Mouse (Mus musculus): ENCODE data around the gene Selenon. TPM values are rescaled to one million over a fixed set of nuclear protein-coding genes. Genes with fewer than 3 reads are reported as not detected.

Selenon gene
- total and polyA plus RNA-seq, 2 experiments from 2014 or later = 13.4 to 17.9 TPM

DNA sequence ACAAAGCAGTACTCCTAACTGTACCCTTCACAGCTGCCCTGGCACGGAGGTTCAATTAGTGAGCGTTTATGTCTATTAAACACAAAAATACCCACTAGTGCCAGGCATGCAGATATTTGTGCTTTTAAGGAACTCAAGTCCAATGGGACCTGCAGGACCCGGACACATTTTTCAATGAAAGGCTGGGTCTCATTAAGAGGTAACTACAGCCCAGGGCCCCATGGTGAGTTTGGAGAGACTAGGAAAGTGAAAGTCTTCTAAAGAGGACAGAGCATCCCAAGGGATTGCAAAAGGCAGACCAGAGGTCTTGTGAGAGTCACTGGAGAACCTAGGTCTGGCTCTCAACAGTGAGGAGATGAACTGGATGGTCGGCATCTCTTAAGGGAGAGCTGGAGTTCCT, 18.5 kb downstream of the Selenon start:
- H3K4me1 ChIP-seq (ENCODE audit: insufficient read depth) = peaks cover 10% of the 10 kb centered on the region
- no peak overlapping the region for H3K4me2 ChIP-seq (ENCODE audit: low read depth)
- WGBS = 84% methylated on average over 4 of the region's 4 CpGs
- H3K27me3 ChIP-seq (ENCODE audit: insufficient read depth, low read length) = no peaks in the 10 kb centered on the region
- no peak overlapping the region for H3K4me3 ChIP-seq (ENCODE audit: low read depth, low read length)
- H3K36me3 ChIP-seq (ENCODE audit: insufficient read depth) = peaks cover 37% of the 10 kb centered on the region
- H3K9ac ChIP-seq = no peak overlapping the region
- no peak for ATAC-seq
- H3K9me3 ChIP-seq (ENCODE audit: low read length) = no peaks in the 10 kb centered on the region
- no peak for DNase-seq
- TF ChIP-seq CTCF (IDR thresholded peaks at IDR 0.05; ENCODE audit: low read depth) = no peak
- no peak overlapping the region for H3K27ac ChIP-seq (ENCODE audit: low read depth, low read length)

DNA sequence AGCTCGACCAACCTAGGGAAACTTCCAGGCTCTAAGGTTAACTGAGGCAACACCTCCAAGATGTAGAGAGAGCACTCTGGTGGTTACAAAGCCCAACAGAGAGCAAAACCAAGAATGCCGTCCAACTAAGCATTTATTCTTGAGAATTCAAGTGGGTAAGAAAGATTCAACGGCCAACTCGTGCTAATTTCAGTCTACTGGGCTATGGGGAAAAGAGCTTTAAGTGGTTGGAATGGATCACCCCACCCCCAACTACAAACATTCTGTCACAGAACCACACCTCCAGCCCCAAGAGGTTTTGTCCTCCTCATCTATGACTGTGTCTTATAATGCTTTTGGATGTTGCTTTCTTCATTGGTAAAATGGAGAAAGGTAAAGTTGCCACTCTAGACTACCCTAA, 19.0 kb downstream of the Selenon start:
- Histone ChIP-seq H3K9ac (no peak overlapping the region), H3K36me3 (ENCODE audit: insufficient read depth) (peaks cover 42% of the 10 kb centered on the region), H3K4me2 (ENCODE audit: low read depth) (no peak overlapping the region), H3K4me1 (ENCODE audit: insufficient read depth) (peaks cover 10% of the 10 kb centered on the region), H3K4me3 (ENCODE audit: low read depth, low read length) (no peak overlapping the region), H3K9me3 (ENCODE audit: low read length) (no peaks in the 10 kb centered on the region), H3K27me3 (ENCODE audit: insufficient read depth, low read length) (no peaks in the 10 kb centered on the region), H3K27ac (ENCODE audit: low read depth, low read length) (no peak overlapping the region)
- 89% methylated on average over 4 of the region's 4 CpGs for WGBS
- DNase-seq = no peak
- TF ChIP-seq CTCF (IDR thresholded peaks at IDR 0.05; ENCODE audit: low read depth) = no peak
- no peak for ATAC-seq

DNA sequence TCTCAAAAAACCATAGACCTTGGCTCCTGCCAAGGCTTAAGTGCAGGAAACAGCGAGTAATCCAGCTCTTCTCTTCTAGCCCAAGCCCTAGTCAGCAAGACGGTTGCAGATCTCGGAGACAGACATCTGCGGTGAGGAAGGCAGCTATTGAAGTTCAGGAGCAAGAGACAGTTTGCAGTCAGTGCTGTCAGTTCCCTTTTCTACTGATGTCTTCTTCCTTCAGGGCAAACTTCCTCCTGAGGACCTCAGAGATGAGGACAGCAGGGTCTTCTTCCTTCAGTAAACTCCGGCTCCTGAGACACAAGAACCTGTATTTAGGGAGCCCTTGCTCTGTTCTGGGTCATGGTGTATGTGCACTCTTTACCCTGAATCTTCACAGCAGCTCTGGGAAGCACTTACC, 25.7 kb downstream of the Selenon start:
- ATAC-seq (no peak), DNase-seq (no peak)
- TF ChIP-seq CTCF (IDR thresholded peaks at IDR 0.05; ENCODE audit: low read depth) = no peak
- 53% methylated on average over 5 of the region's 5 CpGs for WGBS
- Histone ChIP-seq H3K27me3 (ENCODE audit: insufficient read depth, low read length) (no peaks in the 10 kb centered on the region), H3K36me3 (ENCODE audit: insufficient read depth) (peaks cover 70% of the 10 kb centered on the region), H3K4me1 (ENCODE audit: insufficient read depth) (no peaks in the 10 kb centered on the region), H3K9me3 (ENCODE audit: low read length) (no peaks in the 10 kb centered on the region), H3K27ac (ENCODE audit: low read depth, low read length) (no peak overlapping the region), H3K4me3 (ENCODE audit: low read depth, low read length) (no peak overlapping the region), H3K9ac (no peak overlapping the region), H3K4me2 (ENCODE audit: low read depth) (no peak overlapping the region)

DNA sequence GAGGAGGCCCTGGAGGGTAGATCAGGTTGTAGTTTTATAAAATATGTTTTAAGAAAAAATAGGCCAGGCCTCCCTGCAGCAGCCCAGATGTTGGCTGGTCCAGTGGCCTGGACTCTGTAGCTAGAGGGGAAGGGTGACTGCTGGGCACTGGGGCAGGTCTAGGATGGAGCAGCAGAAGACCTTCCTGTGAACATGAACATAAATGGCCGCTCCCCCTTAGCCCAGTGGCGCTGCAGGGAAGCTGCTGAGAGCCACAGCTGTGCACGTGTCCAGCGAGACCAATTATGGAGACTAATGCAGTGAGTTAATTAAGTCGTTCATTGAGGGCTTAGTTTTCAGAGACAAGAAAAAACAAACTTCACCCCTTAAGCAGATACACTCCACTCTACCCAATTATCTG, 26.2 kb downstream of the Selenon start:
- WGBS = 27% methylated on average over 5 of the region's 5 CpGs
- no peak overlapping the region for H3K27ac ChIP-seq (ENCODE audit: low read depth, low read length)
- no peaks in the 10 kb centered on the region for H3K4me1 ChIP-seq (ENCODE audit: insufficient read depth)
- peaks cover 66% of the 10 kb centered on the region for H3K36me3 ChIP-seq (ENCODE audit: insufficient read depth)
- H3K4me3 ChIP-seq (ENCODE audit: low read depth, low read length) = no peak overlapping the region
- ATAC-seq = no peak
- no peak for DNase-seq
- H3K27me3 ChIP-seq (ENCODE audit: insufficient read depth, low read length) = no peaks in the 10 kb centered on the region
- no peak overlapping the region for H3K9ac ChIP-seq
- no peak overlapping the region for H3K4me2 ChIP-seq (ENCODE audit: low read depth)
- no peaks in the 10 kb centered on the region for H3K9me3 ChIP-seq (ENCODE audit: low read length)
- TF ChIP-seq CTCF (IDR thresholded peaks at IDR 0.05; ENCODE audit: low read depth) = no peak

DNA sequence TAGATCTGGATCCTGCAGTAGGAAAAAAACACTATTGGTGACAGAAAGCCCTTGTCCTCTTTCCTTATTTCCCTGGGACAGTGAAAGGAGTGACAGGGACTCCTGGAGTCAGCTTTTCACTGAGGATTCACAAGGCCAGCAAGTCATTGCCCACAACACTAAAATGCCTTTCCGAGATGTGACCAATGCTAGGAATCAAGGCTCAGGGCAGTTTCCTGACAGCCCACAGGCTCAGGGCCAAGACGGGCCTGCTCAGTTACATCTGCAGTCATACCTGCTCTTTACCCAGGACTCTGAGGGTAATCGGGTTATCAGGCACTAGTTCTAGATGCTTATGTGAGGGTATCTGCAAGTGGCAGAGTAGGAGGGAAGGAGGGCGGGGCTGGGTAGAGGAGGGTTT, 28.5 kb downstream of the Selenon start:
- Histone ChIP-seq H3K9ac (no peak overlapping the region), H3K9me3 (ENCODE audit: low read length) (no peaks in the 10 kb centered on the region), H3K4me1 (ENCODE audit: insufficient read depth) (no peaks in the 10 kb centered on the region), H3K4me2 (ENCODE audit: low read depth) (no peak overlapping the region), H3K4me3 (ENCODE audit: low read depth, low read length) (no peak overlapping the region), H3K36me3 (ENCODE audit: insufficient read depth) (peaks cover 42% of the 10 kb centered on the region), H3K27ac (ENCODE audit: low read depth, low read length) (no peak overlapping the region), H3K27me3 (ENCODE audit: insufficient read depth, low read length) (no peaks in the 10 kb centered on the region)
- DNase-seq = no peak
- ATAC-seq = no peak
- TF ChIP-seq CTCF (IDR thresholded peaks at IDR 0.05; ENCODE audit: low read depth) = no peak
- WGBS = 90% methylated on average over 4 of the region's 4 CpGs

DNA sequence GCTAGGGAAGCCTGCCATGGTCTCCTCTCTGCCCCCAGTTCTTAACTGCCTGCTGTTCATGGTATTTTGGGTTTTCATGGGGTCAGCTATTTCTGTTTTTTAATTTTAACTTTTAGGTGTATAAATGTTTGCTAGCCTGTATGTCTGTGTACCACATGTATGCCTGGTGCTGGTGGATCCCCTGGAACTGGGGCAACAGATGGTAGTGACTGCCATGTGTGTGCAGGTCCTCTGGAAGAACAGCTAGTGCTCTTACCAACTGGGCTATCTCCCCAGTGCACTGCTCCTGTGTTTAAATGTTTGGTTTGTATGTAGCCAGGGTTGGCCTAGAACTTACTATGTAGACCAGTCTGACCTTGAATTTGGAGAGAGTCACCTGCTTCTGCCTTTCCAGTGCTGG, 32.7 kb downstream of the Selenon start:
- Histone ChIP-seq H3K4me3 (ENCODE audit: low read depth, low read length) (no peak overlapping the region), H3K4me1 (ENCODE audit: insufficient read depth) (no peaks in the 10 kb centered on the region), H3K27ac (ENCODE audit: low read depth, low read length) (no peak overlapping the region), H3K27me3 (ENCODE audit: insufficient read depth, low read length) (no peaks in the 10 kb centered on the region), H3K36me3 (ENCODE audit: insufficient read depth) (0 out of 2 replicates have a peak, but pooled peaks cover 5% of the 10 kb centered on the region), H3K4me2 (ENCODE audit: low read depth) (no peak overlapping the region), H3K9me3 (ENCODE audit: low read length) (no peaks in the 10 kb centered on the region), H3K9ac (no peak overlapping the region)
- no peak for TF ChIP-seq CTCF (IDR thresholded peaks at IDR 0.05; ENCODE audit: low read depth)
- ATAC-seq = no peak
- DNase-seq = no peak

DNA sequence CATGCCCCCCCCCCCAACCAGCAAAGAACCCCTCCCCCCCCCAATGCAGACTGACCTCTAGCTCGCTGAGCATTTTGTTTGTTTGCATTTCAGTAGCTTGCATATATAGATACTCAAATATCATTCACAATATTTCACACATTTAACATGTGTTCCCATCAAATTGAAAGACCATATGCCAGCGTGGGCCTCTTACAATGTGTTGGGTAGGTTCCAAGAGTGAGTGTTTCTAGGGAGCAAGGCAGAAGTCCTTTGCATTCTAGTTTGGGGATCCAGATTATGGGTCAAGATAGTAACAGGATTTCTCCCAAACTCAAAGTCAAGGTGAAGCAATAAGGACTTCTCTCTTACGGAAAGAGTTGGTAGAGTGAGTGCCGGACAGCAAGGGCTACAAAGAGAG, 33.4 kb downstream of the Selenon start:
- 86% methylated on average over 4 of the region's 4 CpGs for WGBS
- DNase-seq = no peak

DNA sequence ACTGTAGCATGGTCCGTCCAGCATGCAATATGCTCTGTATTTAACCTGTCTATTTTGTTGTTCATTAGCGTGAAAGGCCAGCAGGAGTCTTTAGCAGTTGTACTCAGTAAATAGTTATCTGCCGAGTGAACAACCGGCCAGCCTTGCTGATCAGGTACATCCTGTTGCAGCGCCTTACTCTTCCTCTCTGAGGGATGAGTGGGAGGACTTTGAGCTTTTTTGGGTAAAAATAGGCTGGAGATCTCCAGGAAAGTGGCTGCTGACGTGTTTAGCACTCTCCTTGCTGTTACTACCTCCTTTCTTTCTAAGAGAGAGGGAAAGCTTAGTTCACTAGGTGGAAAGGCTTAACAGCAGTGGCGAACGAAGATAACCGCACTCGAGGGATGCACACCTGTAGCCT, 34.2 kb downstream of the Selenon start:
- no peak for TF ChIP-seq CTCF (IDR thresholded peaks at IDR 0.05; ENCODE audit: low read depth)
- Histone ChIP-seq H3K4me3 (ENCODE audit: low read depth, low read length) (no peak overlapping the region), H3K27me3 (ENCODE audit: insufficient read depth, low read length) (no peaks in the 10 kb centered on the region), H3K9me3 (ENCODE audit: low read length) (no peaks in the 10 kb centered on the region), H3K4me1 (ENCODE audit: insufficient read depth) (no peaks in the 10 kb centered on the region), H3K36me3 (ENCODE audit: insufficient read depth) (no peaks in the 10 kb centered on the region), H3K9ac (no peak overlapping the region), H3K4me2 (ENCODE audit: low read depth) (no peak overlapping the region), H3K27ac (ENCODE audit: low read depth, low read length) (no peak overlapping the region)
- ATAC-seq (no peak), DNase-seq (no peak)
- 86% methylated on average over 10 of the region's 10 CpGs for WGBS

More for the DNA sequence above, 33.4 kb downstream of the Selenon start:
- H3K27me3 ChIP-seq (ENCODE audit: insufficient read depth, low read length) = no peaks in the 10 kb centered on the region
- H3K36me3 ChIP-seq (ENCODE audit: insufficient read depth) = no peaks in the 10 kb centered on the region
- TF ChIP-seq CTCF (IDR thresholded peaks at IDR 0.05; ENCODE audit: low read depth) = no peak
- no peak overlapping the region for H3K4me3 ChIP-seq (ENCODE audit: low read depth, low read length)
- no peak overlapping the region for H3K4me2 ChIP-seq (ENCODE audit: low read depth)
- H3K9ac ChIP-seq = no peak overlapping the region
- H3K27ac ChIP-seq (ENCODE audit: low read depth, low read length) = no peak overlapping the region
- no peak for ATAC-seq
- no peaks in the 10 kb centered on the region for H3K4me1 ChIP-seq (ENCODE audit: insufficient read depth)
- H3K9me3 ChIP-seq (ENCODE audit: low read length) = no peaks in the 10 kb centered on the region

Measured in forebrain, postnatal 0 days (tissue).